In genomic region chr6:37424374-37424773, GRCm38 (mm10) we compare ENCODE assay signal across 10 mouse cellular contexts. TPM values are rescaled to one million over a fixed set of nuclear protein-coding genes. Genes with fewer than 3 reads are reported as not detected.
DNase-seq lines count a peak whose midpoint lies in the region; ATAC-seq and TF ChIP-seq lines count a peak whose summit lies in the region.
"Had no signal": no experiment of that assay in that cellular context is flagged by ENCODE, and none has a peak within 500 bp of the region (broad histone marks: within the 10 kb centered on the region; RNA-seq: fewer than 3 reads in every experiment).

No protein-coding gene starts in this region.

- no peaks in the 10 kb centered on the region for H3K36me3 ChIP-seq in kidney, postnatal 0 days (ENCODE audit: insufficient read depth, low read length)
- no peaks in the 10 kb centered on the region for H3K36me3 ChIP-seq in stomach, embryonic 16.5 days (ENCODE audit: control insufficient read depth, insufficient read depth, low read length)

- no peak overlapping the region for H3K4me3 ChIP-seq in kidney, postnatal 0 days (replicated peaks; ENCODE audit: low read depth, low read length)
- H3K4me3 ChIP-seq in stomach, embryonic 16.5 days (replicated peaks; ENCODE audit: low read length), result no peak overlapping the region
- H3K4me3 ChIP-seq: erythroblast, embryonic 14.5 days had no signal

- H3K4me2 ChIP-seq in kidney, postnatal 0 days (ENCODE audit: low read length), result no peak overlapping the region
- no peak overlapping the region for H3K4me2 ChIP-seq in stomach, embryonic 16.5 days (ENCODE audit: low read depth, low read length)

- H3K27me3 ChIP-seq in kidney, postnatal 0 days (ENCODE audit: insufficient read depth, low read length), result no peaks in the 10 kb centered on the region
- H3K27me3 ChIP-seq in stomach, embryonic 16.5 days (ENCODE audit: control insufficient read depth, insufficient read depth, low read length), result no peaks in the 10 kb centered on the region

- ATAC-seq in kidney, postnatal 0 days (replicated peaks; ENCODE audit: low FRiP score, low read depth), result no peak
- ATAC-seq in stomach, embryonic 16.5 days (ENCODE audit: insufficient read depth, low FRiP score), result peak; percentile 52

- H3K27ac ChIP-seq in kidney, postnatal 0 days, result peak overlapping the region; percentile 67
- peak overlapping the region; percentile 63 for H3K27ac ChIP-seq in stomach, embryonic 16.5 days (ENCODE audit: low read length)

- no peaks in the 10 kb centered on the region for H3K9me3 ChIP-seq in kidney, postnatal 0 days (replicated peaks; ENCODE audit: low read length)
- no peaks in the 10 kb centered on the region for H3K9me3 ChIP-seq in stomach, embryonic 16.5 days (replicated peaks; ENCODE audit: control insufficient read depth, low read length)

- DNase-seq in testis, postnatal 14 days (ENCODE audit: low spot score), result peak; percentile 26
- no peak for DNase-seq in testis, postnatal 10 days (ENCODE audit: low spot score)
- DNase-seq in heart, adult 9 months (ENCODE audit: low spot score in 2 of 2), result peak; percentile 69 to 70
- DNase-seq in kidney, postnatal 0 days (ENCODE audit: low spot score), result peak; percentile 70
- no peak for DNase-seq in frontal cortex, postnatal 25 days (ENCODE audit: low spot score in 2 of 2)
- no peak for DNase-seq in cerebellum, postnatal 10 days
- DNase-seq in MN1 (ENCODE audit: low spot score), result no peak
- DNase-seq: thymus, postnatal 25 days had no signal

- WGBS in kidney, postnatal 0 days, result 39% methylated on average over 7 of the region's 7 CpGs
- 33% methylated on average over 7 of the region's 7 CpGs for WGBS in stomach, embryonic 16.5 days

- no peak overlapping the region for H3K9ac ChIP-seq in kidney, postnatal 0 days (ENCODE audit: low read depth, low read length)
- H3K9ac ChIP-seq in stomach, embryonic 16.5 days (ENCODE audit: low read length), result 0 out of 2 replicates have a peak overlapping the region, but pooled peaks have one; percentile 4

- H3K4me1 ChIP-seq in kidney, postnatal 0 days (replicated peaks; ENCODE audit: insufficient read depth, low read length), result peaks cover 67% of the 10 kb centered on the region
- peaks cover 39% of the 10 kb centered on the region for H3K4me1 ChIP-seq in stomach, embryonic 16.5 days (ENCODE audit: control insufficient read depth, insufficient read depth, low read length)

- TF ChIP-seq CTCF in kidney, postnatal 0 days (IDR thresholded peaks at IDR 0.05; ENCODE audit: low read depth), result no peak

RNA-seq across cellular contexts. Expression of gene Creb3l2, which starts 17.6 kb away (rescaled TPM):
- 20.8 and 23.3 TPM in 2 replicates for polyA plus RNA-seq in kidney, postnatal 0 days (2015; fragmentation: Nextera tagmentation; extraction: Ambion mirVana)
- 18.6 and 20.3 TPM in 2 replicates for polyA plus RNA-seq in stomach, embryonic 16.5 days (2015; fragmentation: Nextera tagmentation; extraction: Ambion mirVana)

Comparison
In these comparisons a context has a peak if more than half of its experiments do, and no peak if none do; other contexts are left out.
1. DNase-seq: peak in testis, postnatal 14 days (single experiment), heart, adult 9 months (2 of 2) and kidney, postnatal 0 days (single experiment); none in testis, postnatal 10 days (single experiment), frontal cortex, postnatal 25 days (0 of 2), cerebellum, postnatal 10 days (0 of 2) and MN1 (single experiment).